Mouse (Mus musculus): ENCODE measurements around the gene Clrn3.

GRCm38 (mm10) chr7:135475981-135476380 lies 52.5 kb downstream of the Clrn3 start:
- TF ChIP-seq CTCF (IDR thresholded peaks at IDR 0.05; ENCODE audit: extremely low read depth, insufficient read length, insufficient replicate concordance, low read depth, low read length) = no peak
- no peak for TF ChIP-seq POLR2A (IDR thresholded peaks at IDR 0.05; ENCODE audit: low read depth, low read length)

Data from small intestine, adult 2 months (tissue).